Mouse (Mus musculus): Measurements from ENCODE around the gene Gnmt.

Gene Gnmt

DNA sequence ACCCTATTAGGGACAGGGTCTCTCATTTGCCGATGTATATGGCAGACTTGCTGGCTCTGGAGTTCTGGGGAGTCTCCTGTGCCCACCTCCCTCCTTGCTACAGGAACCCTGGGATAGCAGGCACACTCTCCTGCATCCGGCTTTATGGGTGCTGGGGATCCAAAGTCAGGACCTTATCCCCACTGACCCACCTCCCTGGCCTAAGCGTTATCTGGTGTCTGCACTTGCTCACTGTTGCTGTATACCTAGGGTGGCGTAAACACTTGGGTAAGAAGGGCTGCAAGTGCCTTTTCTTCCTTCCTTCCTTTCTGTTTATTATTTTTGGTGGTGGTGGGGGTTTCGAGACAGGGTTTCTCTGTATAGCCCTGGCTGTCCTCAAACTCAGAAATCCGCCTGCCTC, 12.3 kb upstream of the Gnmt start:
- no peak for DNase-seq (ENCODE audit: low read depth)

DNA sequence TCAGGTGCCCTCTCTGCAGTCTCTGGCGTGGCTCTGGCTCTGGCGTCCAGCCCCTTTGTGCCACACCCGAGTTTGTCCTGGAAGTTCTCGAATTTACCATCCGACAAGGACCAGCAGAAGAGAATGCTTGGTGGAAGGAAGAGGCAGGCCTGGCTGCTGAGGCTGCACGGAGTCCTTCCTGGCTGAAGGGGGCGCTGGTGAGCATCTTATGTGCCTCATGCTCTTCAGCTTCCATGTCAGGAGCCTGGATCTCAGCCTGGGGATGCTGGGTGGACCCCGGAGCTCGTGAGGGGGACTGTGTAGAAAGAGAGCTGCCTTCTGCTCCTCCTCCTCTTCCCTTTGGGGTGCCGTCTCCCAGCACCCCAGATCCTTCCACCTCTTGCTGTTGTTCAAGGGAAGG, 7.2 kb upstream of the Gnmt start:
- peak; percentile 43 for DNase-seq (ENCODE audit: low read depth)

DNA sequence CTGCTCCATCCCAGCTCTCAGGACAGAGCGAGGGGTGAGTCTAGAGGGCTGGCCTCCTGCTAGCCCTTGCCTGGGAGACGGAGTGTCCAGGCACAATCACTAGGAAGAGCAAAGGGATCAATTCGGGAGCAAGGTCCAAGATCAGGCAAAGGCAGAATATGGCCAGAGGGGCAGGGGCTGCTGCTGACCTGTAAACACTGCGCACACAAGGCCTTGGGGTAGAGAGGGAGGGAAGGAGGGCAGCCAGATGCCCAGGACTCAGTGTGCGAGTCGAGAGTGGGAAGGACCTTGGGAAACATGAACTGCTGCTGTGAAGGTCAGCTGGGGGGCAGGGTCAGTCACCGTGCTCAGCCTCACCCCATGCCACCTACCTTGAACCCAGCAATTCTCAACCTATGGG, 6.3 kb upstream of the Gnmt start:
- no peak for DNase-seq (ENCODE audit: low read depth)

DNA sequence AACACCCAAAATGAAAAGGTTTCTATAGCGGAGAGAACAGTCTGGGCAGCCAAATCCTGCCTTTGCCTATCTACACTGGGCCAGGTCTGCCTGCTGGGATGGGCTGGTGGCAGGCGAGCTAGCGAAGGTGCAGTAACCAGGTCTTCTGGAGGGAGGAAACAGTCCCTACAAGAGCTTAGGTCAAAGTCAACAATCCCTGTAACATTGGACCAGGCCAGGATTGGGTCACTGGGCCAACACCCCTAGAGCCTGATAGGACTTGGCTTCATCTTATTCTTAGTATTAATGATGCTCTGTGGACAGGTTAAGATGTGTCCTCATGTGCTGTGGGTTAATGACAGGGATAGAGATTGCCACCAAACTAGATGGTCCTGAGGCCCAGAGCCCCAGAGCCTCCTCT, 5.1 kb upstream of the Gnmt start:
- DNase-seq (ENCODE audit: low read depth), result no peak

DNA sequence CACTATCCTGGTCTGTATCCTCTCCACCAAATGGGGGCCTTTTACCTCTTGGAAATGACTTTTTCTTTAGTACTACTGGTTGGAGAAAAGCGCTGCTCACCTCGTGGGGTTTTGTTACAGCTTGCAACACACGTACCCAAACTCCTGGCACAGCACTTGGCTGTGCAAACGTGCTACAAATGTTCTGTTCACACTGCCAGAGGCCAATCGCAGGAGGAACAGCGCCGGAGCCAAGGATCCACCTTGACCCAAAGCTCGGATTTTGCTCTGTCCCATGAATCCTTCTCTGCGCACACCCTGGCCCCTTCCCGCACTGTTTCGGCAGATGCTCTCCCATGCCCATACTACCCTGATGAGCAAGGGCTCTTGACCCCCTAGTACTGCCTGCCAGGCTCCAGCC, 472 bp downstream of the Gnmt start:
- no peak for DNase-seq (ENCODE audit: low read depth)

DNA sequence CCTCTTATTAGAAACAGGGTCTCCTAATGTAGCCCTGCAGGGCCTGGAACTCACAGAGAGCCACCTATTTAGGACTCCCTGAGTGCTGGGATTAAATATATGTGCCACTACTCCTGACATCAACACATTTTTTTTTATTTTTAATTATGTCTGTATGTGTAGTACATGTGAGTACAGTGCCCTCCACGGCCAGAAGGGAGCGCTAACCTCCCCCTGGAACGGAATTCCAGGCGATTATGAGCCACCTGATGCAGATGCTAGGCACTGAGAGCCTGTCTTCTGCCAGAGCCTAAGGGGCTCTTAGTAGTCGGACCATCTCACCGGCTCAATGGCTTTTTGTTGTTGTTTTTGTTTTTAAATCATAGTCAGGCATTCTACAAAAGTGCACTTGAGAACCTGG, 947 bp downstream of the Gnmt start:
- no peak for DNase-seq (ENCODE audit: low read depth)

DNA sequence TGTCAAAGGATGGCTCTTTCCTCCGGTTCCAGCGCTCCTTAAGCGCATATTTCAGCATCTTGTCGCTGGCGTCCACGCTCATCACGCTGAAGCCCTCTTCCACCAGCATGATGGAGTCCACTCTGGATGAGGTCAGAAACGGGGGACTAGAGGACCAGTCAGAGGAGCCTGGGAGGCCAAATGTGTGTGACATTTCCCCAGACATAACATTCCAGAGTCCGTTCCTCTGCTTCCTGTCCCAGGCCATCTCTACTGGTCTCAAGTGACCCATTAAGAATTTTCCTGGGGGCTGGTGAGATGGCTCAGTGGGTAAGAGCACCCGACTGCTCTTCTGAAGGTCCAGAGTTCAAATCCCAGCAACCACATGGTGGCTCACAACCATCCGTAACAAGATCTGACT, 1.7 kb downstream of the Gnmt start:
- DNase-seq (ENCODE audit: low read depth), result no peak

DNA sequence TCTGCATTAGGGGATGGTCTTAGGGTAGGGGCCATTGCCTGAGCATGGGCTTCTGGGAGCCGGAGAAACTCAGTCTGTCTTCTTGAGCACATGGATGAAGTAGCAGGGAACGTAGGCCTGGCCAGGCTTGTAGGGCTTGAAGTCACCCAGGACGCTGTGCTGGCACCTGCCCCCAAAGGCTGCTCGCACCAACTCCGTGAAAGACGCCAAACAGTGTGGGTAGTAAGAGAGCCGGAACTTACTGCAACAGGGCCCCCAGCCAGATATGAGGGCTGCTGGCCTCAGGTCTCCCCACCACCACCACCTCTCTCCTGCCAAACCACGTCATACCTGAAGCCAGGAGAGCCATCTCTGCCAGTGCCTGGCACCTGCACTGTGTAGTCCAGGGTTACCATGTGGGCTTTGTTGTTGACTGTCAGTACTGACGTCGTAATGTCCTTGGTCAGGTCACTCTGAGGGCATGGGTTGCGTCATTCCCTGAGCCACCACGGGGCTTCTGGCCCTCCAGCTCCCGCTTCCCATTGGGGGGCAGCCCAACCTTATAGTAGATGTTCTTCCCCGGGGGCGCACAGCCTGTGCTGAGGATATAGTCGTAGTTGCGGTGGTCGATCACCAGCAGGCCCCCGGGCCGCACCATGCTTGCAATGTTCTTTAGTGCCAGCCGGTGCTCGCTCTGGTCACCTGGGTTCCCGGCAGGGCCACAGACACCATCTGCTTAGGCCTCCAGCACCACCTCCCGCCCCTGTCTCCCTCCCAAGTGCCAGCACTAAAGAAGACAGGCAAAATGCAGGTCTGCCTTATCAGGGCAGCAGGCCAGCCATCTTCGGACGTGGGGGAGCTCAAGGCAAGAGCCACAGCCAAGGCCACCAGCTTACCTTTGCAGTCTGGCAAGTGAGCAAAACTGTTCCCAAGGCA, 3.0 kb downstream of the Gnmt start:
- DNase-seq (ENCODE audit: low read depth), result no peak

DNA sequence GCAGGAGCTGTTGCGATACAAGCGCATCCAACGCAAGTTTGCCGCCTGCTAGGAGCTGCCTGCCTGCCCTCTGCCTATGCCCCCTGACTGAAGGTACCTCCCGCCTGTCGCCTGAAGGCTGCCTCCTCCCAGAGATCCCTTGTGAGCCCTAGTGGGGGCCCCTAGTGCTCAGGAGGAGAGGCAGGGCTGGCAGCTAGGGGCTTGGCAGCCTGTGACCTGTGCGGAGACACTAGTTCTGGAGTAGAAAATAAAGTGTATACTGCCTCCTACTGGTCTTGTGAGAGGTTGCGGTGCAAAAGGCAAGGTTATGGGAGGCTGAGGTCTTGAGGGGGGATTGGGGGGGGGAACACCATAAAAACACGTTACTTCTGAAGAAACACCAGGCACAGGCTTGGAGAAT, 3.7 kb downstream of the Gnmt start:
- DNase-seq (ENCODE audit: low read depth), result no peak

DNA sequence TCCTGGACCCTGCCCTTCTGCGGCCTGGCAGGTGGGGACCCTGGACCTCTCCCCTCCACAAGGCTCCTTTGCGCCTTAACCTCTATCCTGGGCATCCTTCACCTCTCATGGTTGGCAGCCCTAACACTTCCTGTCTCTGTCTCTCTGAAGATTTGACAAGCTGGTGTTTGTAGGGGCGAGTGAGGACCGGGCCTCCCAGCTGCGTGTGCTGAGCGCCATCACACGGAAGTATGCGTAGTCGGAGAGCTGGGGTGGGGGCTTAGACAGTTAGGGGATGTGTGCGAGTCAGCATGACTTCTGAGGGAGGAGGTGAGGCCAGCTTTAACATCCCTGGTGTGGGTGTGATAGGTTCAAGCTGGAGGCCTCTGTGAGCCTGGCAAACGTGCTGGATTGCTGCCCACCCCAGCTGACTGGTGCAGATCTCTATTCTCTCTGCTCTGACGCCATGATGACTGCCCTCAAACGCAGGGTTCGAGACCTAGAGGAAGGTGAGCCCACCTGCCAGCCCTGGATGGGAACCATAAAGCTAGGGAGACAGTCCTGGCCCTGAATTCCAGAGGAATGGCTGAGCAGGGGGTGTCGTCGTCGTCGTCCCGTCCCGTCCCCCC, 4.4 kb downstream of the Gnmt start:
- DNase-seq (ENCODE audit: low read depth), result no peak

DNA sequence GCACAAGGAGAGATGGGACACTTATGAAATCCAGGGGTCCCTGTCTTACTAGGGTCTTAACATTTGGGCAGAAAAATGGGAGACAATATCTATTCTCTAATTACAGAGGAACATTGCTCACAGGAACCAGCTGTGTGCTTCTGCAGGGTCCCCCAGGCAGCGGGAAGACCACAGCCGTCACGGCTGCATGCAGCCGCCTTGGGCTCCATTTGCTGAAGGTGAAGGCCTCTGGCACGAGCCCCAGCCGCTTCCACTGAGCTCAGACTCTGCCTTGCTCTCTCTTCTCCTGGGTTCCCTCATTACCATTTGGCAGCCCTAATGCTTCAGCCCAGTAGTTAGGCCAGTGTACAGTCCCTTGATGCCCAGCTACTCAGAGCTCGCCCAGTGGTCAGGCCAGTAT, 7.9 kb downstream of the Gnmt start:
- no peak for DNase-seq (ENCODE audit: low read depth)

DNA sequence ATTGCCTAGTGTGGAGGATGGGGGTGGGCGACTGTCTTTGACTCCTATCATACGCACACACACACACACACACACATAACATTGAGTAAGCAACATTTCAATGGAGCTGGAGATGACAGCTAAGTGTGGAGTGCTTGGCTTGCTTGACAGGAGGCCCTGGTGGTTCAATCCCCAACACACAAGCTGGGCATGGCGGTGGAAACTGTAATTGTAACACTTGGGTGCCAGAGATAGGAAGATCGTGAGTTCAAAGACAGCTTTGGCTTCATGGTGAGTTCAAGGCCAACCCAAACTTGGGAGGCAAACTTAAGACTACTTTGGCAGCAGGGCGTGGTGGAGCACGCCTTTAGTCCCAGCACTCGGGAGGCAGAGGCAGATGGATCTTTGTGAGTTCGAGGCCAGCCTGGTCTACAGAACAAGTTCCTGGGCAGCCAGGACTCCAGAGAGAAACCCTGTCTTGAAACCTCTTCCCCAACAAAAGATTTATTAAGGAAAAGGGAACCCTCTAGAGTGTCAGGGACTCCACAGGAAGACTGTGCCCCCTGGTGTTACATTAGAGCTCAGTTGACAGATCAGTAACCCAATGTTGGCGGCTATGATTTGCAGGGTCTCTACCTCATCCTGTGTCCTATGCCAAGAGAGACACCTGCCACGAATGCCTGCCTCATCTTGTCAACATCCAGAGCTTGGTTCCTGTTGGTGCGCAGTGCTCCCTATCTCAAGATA, 14.0 kb downstream of the Gnmt start:
- no peak for DNase-seq (ENCODE audit: low read depth)

DNA sequence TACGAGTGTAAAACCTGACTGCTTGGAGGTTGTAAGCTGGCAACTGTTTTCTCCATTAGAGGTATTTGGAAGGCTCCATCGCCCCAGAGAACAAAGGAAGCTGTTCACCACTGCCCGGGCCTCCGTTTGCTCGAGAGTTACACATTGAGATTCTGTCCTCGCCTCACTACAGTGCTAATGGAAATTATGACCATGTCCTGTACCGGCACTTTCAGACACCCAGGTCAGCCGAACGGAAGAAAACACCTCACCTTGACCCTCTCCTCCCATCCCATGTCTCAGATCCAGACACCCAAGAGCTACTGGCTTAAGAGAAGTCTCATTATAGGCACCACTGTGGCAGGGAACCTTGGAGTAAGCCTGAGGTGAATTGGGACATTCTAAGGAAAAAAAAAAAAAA, 15.1 kb downstream of the Gnmt start:
- no peak for DNase-seq (ENCODE audit: low read depth)

DNA sequence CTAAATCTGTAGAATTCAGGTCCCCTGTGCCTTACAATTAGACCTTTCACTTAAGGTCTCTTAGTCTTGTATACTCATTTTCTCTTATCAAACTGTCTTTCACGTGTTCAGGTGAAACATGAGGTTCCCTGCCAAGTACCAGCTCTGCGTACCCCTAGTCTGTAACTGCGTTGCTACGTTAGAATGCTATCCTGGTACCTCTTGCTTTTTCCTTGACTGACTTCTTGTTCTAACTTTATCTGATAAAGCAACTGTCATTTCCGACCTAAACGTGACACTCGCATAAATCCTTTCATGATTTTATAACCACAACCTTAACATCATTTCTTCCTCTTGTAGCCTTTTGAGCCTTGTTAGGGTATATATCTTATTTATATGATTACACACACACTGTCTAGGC, 16.5 kb downstream of the Gnmt start:
- DNase-seq (ENCODE audit: low read depth), result no peak

DNA sequence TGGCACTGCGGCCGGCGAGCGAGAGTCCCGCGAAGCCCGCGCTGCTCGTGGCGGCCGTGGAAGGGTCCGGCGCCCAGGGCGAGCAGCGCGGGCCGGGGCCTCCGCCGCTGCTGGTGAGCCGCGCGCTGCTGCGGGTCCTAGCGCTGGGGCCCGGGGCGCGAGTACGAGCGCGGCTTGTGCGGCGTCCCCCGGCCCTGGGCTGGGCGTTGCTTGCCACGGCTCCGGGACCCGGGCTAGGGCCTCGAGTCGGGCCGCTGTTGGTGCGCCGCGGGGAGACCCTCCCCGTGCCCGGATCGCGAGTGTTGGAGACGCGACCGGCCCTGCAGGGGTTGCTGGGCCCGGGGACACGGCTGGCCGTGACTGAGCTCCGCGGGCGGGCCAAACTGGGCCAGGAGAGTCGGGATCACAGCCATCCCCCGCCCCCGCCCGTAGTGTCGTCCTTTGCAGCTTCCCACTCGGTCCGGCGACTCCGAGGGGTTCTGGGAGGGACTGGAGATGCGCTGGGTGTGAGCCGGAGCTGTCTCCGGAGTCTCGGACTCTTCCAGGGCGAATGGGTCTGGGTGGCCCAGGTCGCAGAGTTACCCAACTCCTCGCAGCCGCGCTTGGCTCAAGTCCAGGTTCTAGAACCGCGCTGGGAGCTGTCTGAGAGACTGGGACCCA, 17.2 kb downstream of the Gnmt start:
- DNase-seq (ENCODE audit: low read depth), result no peak

DNA sequence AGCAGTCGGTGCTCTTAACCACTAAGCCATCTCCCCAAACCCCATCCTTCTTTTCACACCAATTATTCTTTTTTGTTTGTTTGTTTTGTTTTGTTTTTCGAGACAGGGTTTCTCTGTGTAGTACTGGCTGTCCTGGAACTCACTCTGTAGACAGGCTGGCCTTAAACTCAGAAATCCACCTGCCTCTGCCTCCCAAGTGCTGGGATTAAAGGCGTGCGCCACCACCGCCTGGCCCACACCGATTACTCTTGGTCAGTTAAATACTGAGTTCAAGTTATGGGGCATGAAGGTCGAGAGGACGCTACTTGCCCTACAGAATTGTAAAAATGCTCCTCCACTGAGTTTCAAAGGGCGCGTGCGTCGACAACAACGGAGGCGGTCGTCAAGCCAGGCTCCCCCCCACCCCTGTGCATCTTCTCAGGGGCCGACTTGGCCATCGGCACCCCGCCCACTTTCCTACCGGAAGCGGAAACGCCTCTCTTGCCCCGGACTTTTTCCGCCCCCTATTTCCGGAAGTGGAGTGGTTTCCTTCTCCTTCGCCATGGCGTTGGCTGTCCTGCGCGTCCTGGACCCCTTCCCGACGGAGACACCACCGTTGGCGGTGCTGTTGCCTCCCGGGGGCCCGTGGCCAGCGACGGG, 17.9 kb downstream of the Gnmt start, which contains the start of gene Pex6:
TSS of gene Pex6 (plus strand) at position 505 of the 639 bp plus-strand sequence.
- peak; percentile 92 for DNase-seq (ENCODE audit: low read depth)

DNA sequence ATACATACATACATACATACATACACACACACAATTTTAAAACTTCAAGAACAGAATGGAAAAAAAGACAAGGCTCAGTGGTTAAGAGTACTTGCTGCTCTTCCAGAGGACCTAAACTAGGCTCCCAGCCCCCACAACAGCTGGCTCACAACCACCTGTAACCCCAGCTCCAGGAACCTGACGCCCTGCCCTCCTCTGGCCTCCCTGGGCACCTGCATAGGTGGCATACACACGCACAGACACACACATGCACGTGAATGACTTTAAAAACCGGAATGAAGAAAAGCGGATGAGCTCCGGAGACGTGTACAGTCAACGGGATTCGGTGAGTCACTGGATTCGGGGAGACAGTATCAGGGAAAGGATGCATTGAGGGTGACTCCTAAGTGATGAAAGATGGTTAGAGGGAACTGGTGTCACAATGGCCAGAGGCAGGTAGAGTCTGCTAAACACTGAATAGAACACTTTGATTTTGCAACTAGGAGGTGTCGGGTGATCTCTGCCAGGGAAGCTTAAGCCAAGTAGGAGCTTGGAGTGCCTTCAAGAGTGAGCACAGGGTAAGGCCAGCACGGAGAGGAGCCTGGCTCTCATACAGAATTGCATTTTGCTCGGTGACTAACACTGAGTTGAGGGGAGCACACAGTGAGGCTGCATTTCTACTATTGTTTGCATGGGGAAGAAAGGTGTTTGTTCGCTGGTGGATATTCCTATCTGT, 22.4 kb downstream of the Gnmt start:
- DNase-seq (ENCODE audit: low read depth), result no peak

DNA sequence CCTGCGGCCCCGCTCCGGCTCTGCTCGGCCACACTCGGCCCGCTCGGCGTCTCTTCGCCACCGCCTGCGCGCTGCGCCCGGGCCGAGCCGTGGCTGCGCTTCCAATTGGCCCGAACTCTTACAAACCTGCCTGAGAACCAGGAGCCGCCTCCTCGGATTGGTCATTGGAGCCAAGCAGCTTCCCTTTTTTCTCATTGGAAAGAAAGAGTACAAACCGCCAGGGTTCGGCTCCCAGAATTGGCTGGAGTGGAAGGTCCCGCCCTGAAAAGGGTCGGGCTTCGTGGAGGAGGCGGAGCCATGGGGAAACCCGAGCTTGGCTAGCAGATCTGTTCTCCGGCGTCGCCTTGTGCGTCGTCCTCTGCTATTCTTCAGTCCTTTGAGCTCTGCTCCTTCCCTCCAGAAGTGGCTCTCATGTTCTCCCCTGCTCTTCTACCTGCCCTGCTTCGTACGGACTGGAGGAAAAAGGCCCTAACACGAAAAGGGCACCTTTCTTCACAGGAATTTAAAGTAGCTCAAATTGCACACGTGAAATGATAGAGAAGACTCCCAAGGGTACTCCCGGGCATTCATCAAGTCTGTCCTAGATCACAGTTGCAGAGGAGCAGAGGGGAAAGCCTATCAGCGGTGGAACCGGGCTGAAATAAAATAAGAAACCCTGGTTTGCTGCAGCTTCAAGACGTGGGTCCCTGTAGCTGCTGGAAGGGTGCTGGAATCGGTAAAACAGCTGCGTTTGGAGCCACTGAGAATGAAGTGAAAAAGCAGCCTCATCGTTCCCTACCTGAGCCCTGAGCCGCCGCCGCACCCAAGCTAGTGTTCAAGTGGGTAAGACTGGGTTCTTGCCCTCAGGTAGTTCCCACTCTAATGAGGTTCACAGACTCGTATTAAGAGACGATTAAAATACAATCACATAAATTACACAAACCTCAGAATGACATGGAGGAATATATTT, 23.8 kb downstream of the Gnmt start, which contains the start of gene Ppp2r5d:
TSS of gene Ppp2r5d (minus strand) at position 225 of the 949 bp plus-strand sequence.
- DNase-seq (ENCODE audit: low read depth), result peak; percentile 99

DNA sequence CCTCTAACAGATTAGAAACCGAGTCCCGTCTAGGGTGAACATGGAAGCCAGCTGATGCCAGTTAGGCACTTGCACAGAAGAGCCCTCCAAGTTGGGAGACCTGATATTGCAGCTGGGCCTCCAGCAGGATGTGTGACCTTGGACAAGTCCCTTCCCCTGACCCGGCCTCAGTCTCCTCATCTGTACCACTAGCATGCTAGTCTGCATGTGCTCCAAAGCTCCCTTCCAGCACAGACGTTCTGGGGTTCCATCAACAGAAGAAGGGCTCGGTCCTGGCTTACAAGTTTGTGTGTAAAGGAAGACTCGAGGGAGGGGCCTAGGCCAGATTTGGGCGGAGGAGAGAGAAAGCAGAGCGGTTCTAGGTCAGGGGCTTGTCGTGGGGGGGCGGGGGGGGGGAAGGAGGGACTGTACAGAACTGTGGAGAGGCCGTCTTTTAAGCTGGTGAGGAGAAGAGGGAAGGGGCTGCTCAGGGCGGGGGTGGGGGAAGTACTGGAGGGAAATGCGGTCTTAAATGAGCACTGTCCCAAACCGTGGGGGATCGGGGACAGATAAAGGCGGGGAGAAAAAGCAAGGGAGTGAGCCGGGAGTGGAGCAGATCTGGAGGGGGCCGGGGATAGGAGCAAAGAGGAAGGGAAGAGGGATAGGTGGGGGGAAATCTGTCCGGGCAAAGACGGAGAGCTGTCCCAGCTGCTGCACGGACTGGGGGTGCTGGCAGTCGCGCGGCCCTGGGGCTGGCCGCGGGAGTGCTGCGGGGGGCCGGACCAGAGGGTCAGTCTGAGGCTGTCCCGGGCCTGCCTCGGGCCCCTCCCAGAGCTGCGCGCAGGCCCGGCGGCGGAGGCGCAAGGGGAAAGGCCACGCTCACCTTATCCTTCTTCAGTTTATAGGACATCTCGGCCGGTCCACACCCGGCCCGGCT, 24.7 kb downstream of the Gnmt start:
- no peak for DNase-seq (ENCODE audit: low read depth)
